Mouse (Mus musculus): ENCODE data around the gene Lhx1. TPM values are rescaled to one million over a fixed set of nuclear protein-coding genes. Genes with fewer than 3 reads are reported as not detected.

Gene Lhx1
- total RNA-seq (2012; rRNA removed), result 0.04 TPM in 1 of 2 replicates, not detected in the other
- not detected in 2 replicates for total RNA-seq (2014; rRNA removed)
- polyA plus RNA-seq (2012; ENCODE audit: insufficient read length, low read depth), result not detected in 2 replicates

DNA sequence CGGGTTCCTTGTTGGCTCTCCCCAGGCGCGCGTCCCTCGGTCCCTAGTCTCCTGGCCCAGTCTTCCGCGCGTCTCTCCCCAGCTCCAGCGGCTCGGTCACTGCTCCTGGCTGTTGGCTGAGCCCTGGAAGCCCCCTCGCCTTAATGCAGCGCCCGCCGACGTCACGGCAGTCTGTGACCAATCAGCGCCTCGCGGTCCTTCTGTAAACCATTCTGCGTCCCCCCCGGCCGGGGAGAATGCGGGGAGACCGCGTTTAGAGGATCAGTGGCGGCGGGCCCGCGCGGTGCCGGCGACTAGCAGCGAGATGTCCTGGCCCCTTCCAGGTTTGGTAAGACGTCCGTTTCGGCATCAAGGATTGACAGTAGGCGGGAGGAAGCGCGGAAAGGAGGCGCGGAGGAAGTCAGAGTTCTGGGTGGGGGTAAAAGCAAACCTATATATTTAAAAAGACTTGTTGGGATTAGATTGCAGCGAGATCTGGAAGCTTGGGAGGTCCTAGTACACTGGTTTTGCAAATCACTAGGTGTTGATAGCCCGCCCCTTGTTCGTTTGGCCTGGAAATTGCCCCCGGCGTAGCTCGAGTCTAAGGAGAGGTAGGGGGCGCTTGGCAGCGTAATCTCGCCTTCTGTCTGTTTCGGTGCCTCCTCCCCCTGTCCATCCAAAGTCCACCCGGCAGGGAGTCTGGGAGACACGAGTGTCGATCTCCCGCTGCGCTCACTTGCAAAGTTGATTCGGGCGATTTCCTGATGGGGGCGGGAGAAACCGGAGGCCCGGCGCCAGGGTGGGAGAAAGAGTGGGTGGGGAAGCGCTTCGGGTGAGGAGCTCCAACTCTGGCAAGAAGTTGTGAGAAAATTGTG is at the start of gene Lhx1:
Lhx1 (minus strand) TSS at position 115 of the 854 bp plus-strand sequence.
- no peak within 1 kb of the TSS; the same call in 1 of the 2 replicates for H3K9ac ChIP-seq (ENCODE audit: insufficient read depth, low read depth)
- no peak within 1 kb of the TSS for H3K27ac ChIP-seq (ENCODE audit: insufficient read depth, low read depth)
- no peaks in the 10 kb centered on the region for H3K79me2 ChIP-seq (replicated peaks; ENCODE audit: control insufficient read depth, extremely low read depth, insufficient read depth, poor library complexity, severe bottlenecking)
- no peaks in the 10 kb centered on the region for H3K4me1 ChIP-seq (ENCODE audit: control insufficient read depth in 1 of 2, insufficient read depth in 2 of 2)
- in situ Hi-C loops (cut with MboI; ENCODE audit: low pct_ligation_motif_present, low pct_unique_long_range_greater_than_20kb, low sequenced_read_pairs), result no loop called here
- H3K9me3 ChIP-seq (replicated peaks; ENCODE audit: low read length), result peaks cover 53% of the 10 kb centered on the region
- no peak for TF ChIP-seq TBP (conservative IDR thresholded peaks at IDR 0.05; ENCODE audit: low read depth, low read length)
- no peak for TF ChIP-seq USF1 (IDR thresholded peaks at IDR 0.05; ENCODE audit: low read depth, low read length)
- no peak for TF ChIP-seq POLR2A (IDR thresholded peaks at IDR 0.05; ENCODE audit: low read depth, low read length)
- TF ChIP-seq MYC (IDR thresholded peaks at IDR 0.05; ENCODE audit: low read depth, low read length), result no peak
- no peak for TF ChIP-seq PAX5 (IDR thresholded peaks at IDR 0.05; ENCODE audit: low read length)
- no peak for TF ChIP-seq E2F4 (IDR thresholded peaks at IDR 0.05; ENCODE audit: insufficient replicate concordance, low read depth, low read length)
- no peak for TF ChIP-seq NELFE (IDR thresholded peaks at IDR 0.05; ENCODE audit: low read depth, low read length)
- TF ChIP-seq NRF1 (IDR thresholded peaks at IDR 0.05; ENCODE audit: low read depth, low read length), result no peak
- TF ChIP-seq SIN3A (IDR thresholded peaks at IDR 0.05; ENCODE audit: low read length), result no peak
- no peak for TF ChIP-seq UBTF (IDR thresholded peaks at IDR 0.05; ENCODE audit: low read depth, low read length)
- no peak for TF ChIP-seq POLR2AphosphoS2 (IDR thresholded peaks at IDR 0.05; ENCODE audit: low read depth, low read length)
- TF ChIP-seq MAX (IDR thresholded peaks at IDR 0.05; ENCODE audit: low read length), result no peak
- no peak for TF ChIP-seq USF2 (conservative IDR thresholded peaks at IDR 0.05; ENCODE audit: low read depth, low read length)
- no peak for TF ChIP-seq CHD2 (IDR thresholded peaks at IDR 0.05; ENCODE audit: low read length)
- TF ChIP-seq TCF12 (IDR thresholded peaks at IDR 0.05; ENCODE audit: low read depth, low read length), result no peak
- TF ChIP-seq ZMIZ1 (IDR thresholded peaks at IDR 0.05; ENCODE audit: low read depth, low read length), result no peak
- no peak for TF ChIP-seq IRF4 (IDR thresholded peaks at IDR 0.05; ENCODE audit: low read depth, low read length)
- TF ChIP-seq MAZ (IDR thresholded peaks at IDR 0.05; ENCODE audit: low read depth, low read length), result no peak
- no peak for TF ChIP-seq MXI1 (IDR thresholded peaks at IDR 0.05; ENCODE audit: low read depth, low read length)
- no peak for TF ChIP-seq BHLHE40 (IDR thresholded peaks at IDR 0.05; ENCODE audit: low read depth, low read length)
- dilution Hi-C loops (cut with MboI; ENCODE audit: extremely low pct_ligation_motif_present, extremely low pct_unique_long_range_greater_than_20kb, low sequenced_read_pairs), result no loop called here
- peaks cover 59% of the 10 kb centered on the region for H3K27me3 ChIP-seq (replicated peaks)
- no peak for DNase-seq (ENCODE audit: extremely low read depth)
- peak within 1 kb of the TSS; percentile 39 for H3K4me2 ChIP-seq (ENCODE audit: insufficient read depth, low read depth, poor library complexity, severe bottlenecking)
- no peaks in the 10 kb centered on the region for H3K36me3 ChIP-seq (replicated peaks in 1 of 2; ENCODE audit: control insufficient read depth in 1 of 2, insufficient read depth in 1 of 2, low read length in 1 of 2)
- H3K4me3 ChIP-seq (replicated peaks in 1 of 3; ENCODE audit: low read depth in 2 of 3, low read length in 2 of 3, poor library complexity in 1 of 3), result peak within 1 kb of the TSS in 2 of 3 experiments; percentile 10 to 53

GRCm38 (mm10) chr11:84574834-84575233 is 49.5 kb upstream of the Lhx1 start:
- Histone ChIP-seq H3K79me2 (replicated peaks; ENCODE audit: control insufficient read depth, extremely low read depth, insufficient read depth, poor library complexity, severe bottlenecking) (no peaks in the 10 kb centered on the region), H3K4me1 (ENCODE audit: control insufficient read depth in 1 of 2, insufficient read depth in 2 of 2) (no peaks in the 10 kb centered on the region), H3K27ac (ENCODE audit: insufficient read depth, low read depth) (no peak overlapping the region), H3K9me3 (replicated peaks; ENCODE audit: low read length) (no peaks in the 10 kb centered on the region), H3K9ac (ENCODE audit: insufficient read depth, low read depth) (no peak overlapping the region), H3K4me2 (ENCODE audit: insufficient read depth, low read depth, poor library complexity, severe bottlenecking) (no peak overlapping the region), H3K4me3 (replicated peaks in 1 of 3; ENCODE audit: low read depth in 2 of 3, low read length in 2 of 3, poor library complexity in 1 of 3) (no peak overlapping the region), H3K36me3 (replicated peaks in 1 of 2; ENCODE audit: control insufficient read depth in 1 of 2, insufficient read depth in 1 of 2, low read length in 1 of 2) (no peaks in the 10 kb centered on the region), H3K27me3 (replicated peaks) (peaks cover 93% of the 10 kb centered on the region)
- in situ Hi-C loops (cut with MboI; ENCODE audit: low pct_ligation_motif_present, low pct_unique_long_range_greater_than_20kb, low sequenced_read_pairs) (no loop called here), dilution Hi-C loops (cut with MboI; ENCODE audit: extremely low pct_ligation_motif_present, extremely low pct_unique_long_range_greater_than_20kb, low sequenced_read_pairs) (no loop called here)
- no peak for DNase-seq (ENCODE audit: extremely low read depth)
- TF ChIP-seq NRF1 (IDR thresholded peaks at IDR 0.05; ENCODE audit: low read depth, low read length) (no peak), MAX (IDR thresholded peaks at IDR 0.05; ENCODE audit: low read length) (no peak), CHD1 (IDR thresholded peaks at IDR 0.05; ENCODE audit: low read depth, low read length) (no peak), SMC3 (IDR thresholded peaks at IDR 0.05; ENCODE audit: low read depth, low read length) (no peak), IRF4 (IDR thresholded peaks at IDR 0.05; ENCODE audit: low read depth, low read length) (no peak), EP300 (IDR thresholded peaks at IDR 0.05; ENCODE audit: low read length) (no peak), USF2 (conservative IDR thresholded peaks at IDR 0.05; ENCODE audit: low read depth, low read length) (no peak), KAT2A (IDR thresholded peaks at IDR 0.05; ENCODE audit: insufficient replicate concordance, low read length) (no peak), MYC (IDR thresholded peaks at IDR 0.05; ENCODE audit: low read depth, low read length) (no peak), RCOR1 (conservative IDR thresholded peaks at IDR 0.05; ENCODE audit: low read depth, low read length) (no peak), TCF12 (IDR thresholded peaks at IDR 0.05; ENCODE audit: low read depth, low read length) (no peak), BHLHE40 (IDR thresholded peaks at IDR 0.05; ENCODE audit: low read depth, low read length) (no peak), JUND (conservative IDR thresholded peaks at IDR 0.05; ENCODE audit: low read depth, low read length) (no peak), MAZ (IDR thresholded peaks at IDR 0.05; ENCODE audit: low read depth, low read length) (no peak), E2F4 (IDR thresholded peaks at IDR 0.05; ENCODE audit: insufficient replicate concordance, low read depth, low read length) (no peak), ZKSCAN1 (IDR thresholded peaks at IDR 0.05; ENCODE audit: borderline replicate concordance, low read depth, low read length) (no peak), MAFK (IDR thresholded peaks at IDR 0.05; ENCODE audit: insufficient replicate concordance, low read length) (no peak), PAX5 (IDR thresholded peaks at IDR 0.05; ENCODE audit: low read length) (no peak)

Data from CH12.LX (cell line).